Mouse (Mus musculus) right cerebral cortex, adult 2 months (tissue): ENCODE results near the gene Trim65.

Experiments
- DNase-seq, 2 experiments: peaks; one replicate each; pipeline ENCODE4 v3.0.0; 2021 to 2022; ENCODE audit warnings: low spot score in 2 of 2

Gene Trim65

DNA sequence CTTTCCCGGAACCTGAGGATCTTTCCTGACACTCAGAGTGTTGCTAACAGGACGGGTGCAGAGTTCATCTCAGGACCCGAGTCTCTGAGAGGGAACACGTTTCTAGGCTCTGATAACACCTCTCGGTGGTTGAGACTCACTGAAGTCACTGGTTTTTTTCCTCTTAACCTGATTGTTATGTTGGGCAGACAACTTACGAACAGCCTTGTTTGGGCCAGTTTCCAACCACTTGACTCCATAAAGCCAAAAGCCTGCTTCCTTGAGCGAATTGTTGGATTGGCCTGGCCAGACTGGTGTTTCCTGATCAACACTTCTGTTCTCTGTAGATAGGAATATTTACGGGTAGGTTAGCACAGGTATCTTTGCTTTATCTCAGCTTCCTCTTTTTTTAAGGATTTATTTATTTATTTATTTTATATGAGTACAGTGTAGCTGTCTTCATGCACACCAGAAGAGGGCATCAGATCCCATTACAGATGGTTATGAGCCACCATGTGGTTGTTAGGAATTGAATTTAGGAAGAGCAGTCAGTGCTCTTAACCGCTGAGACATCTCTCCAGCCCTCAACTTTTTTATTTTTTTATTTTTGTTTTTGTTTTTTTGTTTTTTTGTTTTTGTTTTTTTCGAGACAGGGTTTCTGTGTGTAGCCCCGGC, 42.1 kb downstream of the Trim65 start:
- DNase-seq: no peak

DNA sequence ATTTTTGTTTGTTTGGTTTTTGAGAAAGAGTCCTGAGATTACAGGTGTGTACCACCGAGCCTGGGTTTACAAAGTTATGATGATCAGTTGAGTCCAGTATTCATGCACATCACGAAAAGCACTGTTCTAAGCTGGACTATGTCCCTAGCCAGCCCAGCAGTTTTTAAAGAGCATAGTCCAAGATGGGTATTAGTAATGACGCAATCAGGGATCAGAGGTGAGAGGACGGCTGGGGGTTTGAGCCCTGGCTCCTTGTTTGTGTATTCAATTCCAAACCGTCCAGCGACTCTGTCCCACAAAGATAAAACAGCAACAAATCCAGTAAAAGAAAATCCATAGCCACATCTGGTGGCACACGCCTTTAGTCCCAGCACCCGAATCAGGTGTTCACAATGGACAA, 42.7 kb downstream of the Trim65 start:
- no peak for DNase-seq

DNA sequence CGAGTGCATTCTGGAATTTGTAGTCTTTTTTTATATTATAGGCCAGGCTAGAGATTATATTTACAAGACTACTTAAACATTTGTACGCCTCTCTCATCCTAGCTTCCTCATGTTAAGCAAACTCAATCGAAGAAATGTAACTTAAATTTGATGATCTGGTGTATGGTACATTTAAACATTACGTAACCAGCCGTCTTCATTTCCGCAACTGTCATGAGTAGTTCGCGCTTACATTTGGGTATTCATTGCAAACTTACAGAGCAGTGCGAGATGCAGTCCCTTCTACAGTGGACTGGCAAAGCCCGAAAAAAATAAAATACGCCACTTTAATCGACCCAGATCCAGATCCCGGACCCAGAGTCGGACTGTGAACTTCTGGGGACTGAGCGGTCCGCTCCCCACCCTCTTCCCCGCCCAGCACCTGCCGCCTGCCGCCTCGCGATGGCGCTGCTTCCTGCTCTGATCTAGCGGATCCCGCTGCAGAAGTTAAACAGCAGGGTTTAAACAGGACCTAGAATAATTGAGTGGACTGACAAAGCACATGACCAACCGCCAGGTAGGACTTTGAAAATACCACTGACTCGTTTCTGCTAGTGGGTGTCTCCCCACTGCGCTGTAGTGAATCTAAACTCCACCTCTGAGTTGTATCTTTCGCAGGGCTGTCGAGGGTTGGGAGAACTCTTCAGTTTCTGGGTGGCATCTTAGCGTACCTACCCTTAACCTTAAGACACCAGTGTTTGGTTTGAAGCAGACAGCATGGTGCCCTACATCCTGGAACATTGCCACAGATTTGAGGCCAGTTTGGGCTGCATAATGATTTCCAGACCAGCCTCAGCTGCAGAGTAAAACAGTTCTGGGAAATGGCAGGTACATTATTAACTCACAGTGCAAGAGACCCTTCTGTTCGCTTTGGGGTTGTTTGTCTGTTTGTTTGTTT, 43.5 kb downstream of the Trim65 start:
- DNase-seq: peak; percentile 86 to 91

DNA sequence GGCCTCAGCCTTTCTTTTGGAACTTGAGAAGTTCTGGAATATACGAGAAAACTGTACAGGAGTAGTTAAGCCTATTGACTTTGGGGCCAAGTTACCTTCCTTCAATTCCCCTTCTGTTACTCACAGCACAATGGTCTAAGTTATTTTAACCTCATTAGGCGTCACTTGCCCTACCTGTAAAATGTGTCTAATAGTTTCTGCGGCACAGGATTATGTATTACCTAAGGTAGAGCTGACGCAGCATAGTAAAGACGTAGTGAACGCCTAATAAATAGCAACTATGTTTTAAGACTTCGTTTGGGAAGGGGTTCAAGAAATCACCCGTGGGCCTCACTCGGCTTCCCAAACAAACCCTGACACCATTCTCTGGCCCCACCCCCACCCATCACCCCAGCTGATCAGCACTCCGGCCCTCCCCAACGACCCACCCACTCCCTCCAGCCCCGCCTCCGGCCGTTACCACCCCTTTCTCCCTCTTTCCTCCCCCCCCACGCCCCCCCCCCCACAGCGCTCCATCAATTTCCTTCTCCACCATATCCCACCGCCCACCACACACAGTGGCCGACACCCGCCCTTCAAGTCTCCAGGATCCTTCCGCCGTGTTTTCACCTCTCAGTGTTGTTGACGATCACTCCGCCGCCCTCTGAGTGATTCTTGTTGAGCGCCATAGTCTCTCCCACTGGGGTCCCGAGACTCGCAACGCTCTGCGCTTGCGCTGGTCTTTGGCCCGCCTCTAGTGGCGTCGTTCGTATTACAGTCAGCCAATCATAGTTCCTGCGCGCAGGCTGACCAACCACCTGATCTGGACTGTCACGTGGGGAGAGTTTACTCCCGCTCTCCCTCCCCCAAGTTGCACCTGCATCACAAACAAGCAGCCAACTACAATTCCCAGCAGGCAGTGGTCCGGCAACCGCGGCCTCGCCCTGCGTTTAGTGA, 44.4 kb downstream of the Trim65 start, which contains the start of gene Wbp2:
Gene Wbp2, minus strand, starts transcription at position 738 of the 936 bp plus-strand sequence.
- DNase-seq: peak; percentile 97 to 99

DNA sequence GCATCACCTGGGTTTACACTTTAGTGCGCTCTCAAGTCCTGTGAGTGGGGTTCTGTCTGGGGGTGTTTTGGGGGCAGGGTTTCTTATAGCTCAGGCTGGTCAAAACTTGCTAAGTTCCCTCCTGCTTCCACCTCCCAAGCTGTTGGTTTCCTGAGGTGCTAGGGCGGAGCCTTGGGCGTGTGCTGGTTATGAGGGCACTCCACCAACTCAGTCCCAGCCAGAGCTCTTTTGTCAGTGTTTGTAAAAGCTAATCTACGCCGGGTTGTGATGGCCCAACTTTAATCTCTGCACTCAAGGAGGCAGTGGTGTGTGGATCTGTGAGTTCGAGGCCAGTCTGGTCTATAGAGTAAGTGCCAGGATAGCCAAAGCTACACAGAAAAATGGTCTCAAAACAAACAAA, 46.8 kb downstream of the Trim65 start:
- no peak for DNase-seq

DNA sequence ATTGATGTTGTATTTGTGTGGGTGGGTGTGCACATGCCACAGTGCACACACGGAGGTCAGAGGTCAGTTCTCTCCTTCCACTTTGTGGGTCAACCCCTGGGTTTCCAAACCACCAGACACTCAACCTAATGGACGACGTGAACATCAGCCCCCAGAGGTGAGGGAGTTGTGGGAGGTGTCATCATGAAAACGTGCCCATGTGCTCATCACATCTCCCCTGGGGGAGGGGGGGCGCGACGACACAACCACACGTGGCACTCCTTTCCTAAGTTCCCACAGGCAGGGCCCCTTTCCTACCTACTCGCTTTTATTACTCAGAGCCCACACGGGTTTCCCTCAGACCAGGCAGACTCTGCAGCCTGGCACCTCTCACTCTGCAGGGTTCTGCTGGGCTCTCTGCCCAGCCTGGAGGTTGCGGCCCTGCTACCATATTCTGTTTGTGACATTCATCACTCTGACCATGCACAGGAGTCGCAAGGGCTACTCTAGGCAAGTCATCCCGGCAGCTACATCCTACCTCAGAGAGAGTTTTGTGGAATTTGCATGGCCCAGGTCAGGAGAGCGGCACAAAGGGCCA, 47.7 kb downstream of the Trim65 start:
- DNase-seq: no peak

DNA sequence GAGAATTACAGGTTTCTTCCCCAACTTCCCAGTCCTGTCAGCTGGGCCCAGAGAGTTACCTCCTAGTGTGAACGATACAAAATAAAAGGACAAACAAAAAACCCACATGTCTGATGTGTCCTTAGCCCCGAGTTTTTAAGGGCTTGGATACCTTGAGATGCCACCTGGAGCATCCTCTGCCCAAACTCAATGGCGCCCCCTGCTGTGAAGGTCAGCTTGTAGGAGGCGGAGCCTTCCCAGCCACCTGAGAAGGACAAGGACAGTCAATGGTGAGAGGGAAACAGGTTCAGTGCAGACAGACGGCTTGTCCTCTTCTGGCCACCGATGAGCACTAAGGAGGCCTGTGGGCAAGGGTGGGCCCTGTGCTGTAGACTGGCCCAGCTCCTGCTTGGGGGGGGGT, 49.8 kb downstream of the Trim65 start:
- peak in 1 of 2 experiments; percentile 58 for DNase-seq

DNA sequence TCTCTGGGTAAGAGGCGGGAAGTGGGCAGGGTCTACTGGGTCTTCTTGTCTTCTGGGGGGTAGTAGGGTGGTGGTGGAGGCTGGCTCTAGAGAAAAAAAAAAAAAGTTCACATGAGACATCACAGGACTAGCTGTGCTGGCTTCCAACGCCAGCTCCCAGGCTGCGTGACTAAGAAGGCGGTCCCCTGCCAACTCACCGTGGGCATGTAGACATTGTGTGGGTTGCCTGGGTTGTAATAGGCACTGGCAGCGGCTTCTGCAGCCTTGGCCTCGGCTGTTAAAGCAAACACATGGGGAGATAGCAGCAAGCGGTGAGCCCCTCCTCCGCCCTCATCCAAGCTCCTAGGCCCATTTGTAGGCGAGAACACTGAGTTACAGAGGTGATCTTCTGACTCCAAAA, 51.4 kb downstream of the Trim65 start:
- peak; percentile 82 to 87 for DNase-seq

DNA sequence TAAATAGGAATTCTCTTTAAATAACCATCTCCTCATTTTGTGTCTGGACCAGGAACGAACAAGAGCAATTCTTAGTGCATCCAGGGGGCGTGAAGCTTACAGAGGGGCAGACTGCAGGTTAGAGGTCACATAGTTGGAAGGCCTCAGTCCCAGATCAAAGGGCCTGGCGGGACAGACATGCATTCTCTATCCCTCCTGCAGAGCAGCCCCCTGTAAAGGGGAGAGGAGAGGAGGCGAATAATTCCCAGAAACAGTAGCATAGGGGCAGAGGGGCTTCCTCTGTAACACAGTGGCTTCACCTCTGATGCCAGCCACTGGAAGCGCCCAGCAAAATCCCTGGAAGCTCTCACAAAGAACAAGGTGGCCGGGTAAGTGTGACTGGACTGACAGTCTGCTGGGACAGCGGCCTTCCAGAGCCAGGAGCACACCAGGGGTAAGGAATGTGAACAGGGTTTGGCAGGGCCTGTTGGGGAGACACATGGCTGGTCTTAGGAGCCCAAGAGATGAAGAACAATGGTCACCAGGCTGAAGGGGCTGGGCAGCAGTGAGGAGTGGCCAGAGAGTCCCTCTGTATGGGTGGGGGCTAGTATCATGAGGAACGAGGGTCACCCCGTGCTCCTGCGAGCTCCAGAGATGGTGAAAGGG, 52.1 kb downstream of the Trim65 start:
- no peak for DNase-seq

DNA sequence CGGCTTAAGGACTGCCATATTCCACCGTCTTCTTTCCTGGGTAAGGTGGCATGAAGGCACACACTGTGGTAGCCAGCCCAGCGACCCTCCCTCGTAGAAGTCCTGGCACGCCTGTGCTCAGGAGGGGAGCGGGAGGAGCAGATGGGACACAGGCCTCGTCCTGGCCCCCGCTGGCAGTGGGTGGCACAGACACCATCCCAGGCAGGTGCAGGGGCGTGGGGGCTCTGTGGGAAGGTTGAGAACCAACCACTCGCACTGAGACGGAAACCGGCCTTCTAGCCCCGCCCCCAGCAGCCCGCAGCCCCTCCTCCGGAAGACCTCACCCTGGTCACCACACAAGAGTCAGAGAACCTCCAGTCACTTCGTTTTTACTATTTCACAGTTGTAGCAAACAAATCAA, 52.7 kb downstream of the Trim65 start:
- DNase-seq: no peak

DNA sequence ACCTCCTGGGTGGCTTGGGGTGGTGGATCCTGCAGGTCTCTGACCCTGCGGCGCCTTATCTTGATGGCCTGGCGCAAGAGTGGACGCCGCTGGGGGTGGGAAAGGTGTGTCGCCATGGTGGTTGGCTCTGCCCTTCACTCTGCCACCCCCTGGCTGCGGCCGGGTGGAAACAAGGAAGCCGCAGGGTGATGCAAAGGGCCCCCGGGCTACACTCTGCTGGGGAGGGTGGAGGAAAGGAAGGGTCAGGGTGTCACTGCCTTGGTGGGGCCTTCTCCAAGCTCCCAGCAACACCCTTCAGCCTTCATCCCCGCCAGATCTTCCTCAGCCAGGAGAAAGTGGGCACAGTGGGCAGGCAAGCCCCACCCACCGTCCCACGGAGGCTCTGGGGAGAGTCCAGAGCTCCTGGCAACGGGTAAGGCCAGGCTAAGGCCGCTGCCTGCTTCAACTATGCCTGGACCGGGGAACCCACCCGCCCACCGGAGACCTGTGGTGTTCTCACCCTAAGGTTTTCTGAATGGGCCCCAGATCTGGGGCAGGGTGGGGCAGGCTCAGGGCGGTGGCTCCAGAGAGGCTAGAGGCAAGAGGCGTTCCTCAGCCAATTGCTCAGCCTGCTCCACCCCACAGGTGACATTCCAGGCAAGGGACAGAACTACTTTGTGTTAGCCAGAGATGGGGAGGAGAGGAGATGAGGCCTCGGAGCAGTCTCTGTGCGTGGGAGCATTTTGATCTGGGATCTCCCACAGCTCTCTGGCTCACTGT, 53.3 kb downstream of the Trim65 start, which contains the start of gene Unc13d:
Gene Unc13d, minus strand, starts transcription at position 516 of the 759 bp plus-strand sequence.
- no peak for DNase-seq

DNA sequence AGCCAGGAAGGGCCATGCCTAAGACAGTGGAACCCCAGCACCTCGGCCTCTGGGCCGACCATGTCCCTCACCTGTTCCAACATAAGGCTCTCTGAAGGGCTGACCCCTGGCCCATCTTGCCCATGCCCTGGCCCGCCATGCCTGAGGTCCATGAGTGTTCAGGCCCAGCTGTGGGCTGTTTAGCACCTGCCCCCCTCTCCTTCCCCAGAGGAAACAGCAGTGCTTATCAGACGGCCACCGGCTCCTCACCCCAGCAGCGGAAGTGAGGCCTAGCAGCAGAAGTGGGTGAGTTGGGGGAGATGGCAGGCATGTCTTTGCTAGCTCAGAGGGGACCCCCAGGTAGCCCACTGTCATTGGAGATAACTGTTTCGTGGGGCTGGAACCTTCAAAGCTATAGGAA, 54.1 kb downstream of the Trim65 start:
- DNase-seq: no peak

DNA sequence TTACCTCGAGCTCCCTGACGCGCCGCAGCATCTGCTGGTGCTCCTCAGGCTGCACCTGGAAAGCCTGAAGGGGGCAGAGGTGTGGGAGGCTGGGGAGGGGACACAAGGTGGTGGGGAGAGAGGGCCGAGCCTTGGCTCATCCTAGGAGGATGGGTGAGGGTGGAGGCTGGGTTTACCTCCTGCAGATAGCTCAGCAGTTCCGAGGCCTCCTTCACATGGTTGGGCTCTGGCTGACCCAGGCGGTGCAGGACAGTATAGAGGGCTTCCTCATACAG, 54.7 kb downstream of the Trim65 start:
- DNase-seq: no peak

DNA sequence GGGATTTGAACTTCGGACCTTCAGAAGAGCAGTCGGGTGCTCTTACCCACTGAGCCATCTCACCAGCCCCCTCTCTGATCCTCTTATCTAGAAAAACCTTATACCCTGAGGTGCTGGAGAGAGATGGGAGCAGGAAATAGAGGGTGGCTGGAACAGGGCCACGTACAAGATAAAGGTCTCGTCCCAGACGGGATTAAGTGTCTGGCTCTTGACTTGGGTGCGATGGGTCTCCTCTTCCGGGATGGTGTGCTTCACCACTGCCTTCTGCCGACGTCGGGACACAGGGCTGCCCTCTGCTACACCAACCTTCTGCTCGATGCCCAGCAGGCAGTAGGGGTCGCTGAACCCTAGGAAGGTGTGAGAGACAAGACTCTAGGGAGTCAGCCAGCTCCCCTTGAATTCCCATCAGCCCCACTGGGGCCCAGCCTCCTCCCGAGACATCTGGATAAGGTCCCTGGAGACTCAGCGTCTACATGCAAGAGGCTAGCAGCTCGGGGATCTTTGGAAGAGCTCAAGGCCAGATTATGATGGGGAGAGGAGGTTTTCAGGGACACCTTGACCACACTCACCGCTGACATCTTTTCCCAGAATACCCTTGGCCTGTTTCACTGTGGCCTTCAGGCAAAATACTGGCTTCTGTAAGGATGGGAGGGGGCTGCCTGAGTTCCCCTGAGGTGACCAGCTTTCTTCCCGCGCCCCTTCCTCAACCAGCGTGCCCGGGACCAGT, 55.2 kb downstream of the Trim65 start:
- DNase-seq: no peak

DNA sequence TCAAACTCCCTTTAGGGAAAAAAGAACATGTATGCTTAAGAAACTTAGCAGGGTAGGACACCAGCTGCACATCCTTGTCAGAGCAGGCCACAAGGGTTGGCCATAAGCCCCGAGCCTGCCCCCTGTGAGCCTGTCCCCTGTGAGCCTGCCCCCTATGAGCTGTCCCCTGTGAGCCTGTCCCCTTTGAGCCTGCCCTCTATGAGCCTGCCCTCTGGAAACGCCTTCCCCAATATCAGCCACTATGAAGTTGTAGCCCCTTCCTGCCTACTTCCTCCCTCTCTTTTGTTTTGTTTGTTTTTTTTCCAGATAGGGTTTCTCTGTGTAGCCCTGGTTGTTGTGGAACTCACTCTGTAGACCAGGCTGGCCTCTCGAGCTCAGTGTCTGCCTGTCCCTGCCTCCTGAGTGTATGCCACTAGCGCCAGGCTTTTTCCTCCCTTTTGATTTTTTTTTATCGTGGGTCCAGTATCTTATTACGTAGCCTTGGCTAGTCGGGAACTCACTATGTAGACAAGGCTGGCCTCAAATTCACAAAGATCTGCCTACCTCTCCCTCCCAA, 56.4 kb downstream of the Trim65 start:
- no peak for DNase-seq

DNA sequence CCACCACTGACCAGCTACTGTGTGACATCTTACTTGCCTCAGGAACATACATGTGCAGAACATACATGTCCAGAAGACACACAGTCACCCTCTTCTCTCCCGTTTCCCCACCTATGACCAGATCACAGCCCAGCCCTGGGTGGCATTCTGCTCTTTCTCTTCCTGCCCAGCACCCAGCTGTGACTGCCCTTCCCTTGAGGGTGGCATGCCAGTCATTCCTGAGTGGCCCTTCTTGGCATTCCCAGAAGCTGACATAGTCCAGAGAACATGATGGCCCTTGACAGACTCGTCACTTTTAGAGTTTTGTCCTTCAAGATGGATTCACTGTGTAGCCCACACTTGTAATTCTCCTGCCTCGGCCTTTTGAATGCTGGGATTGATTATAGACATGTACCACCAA, 58.3 kb downstream of the Trim65 start:
- no peak for DNase-seq
